Mouse (Mus musculus) granulocyte monocyte progenitor cell, adult 5-6 weeks (primary cell): ENCODE measurements around the gene Ankrd24. TPM values are rescaled to one million over a fixed set of nuclear protein-coding genes. Genes with fewer than 3 reads are reported as not detected.
"Not testable (repeated sequence)": the region's sequence is repeated elsewhere in the genome, so short reads cannot be mapped to it uniquely, and the experiment has no call there.

Experiments used
- ATAC-seq: replicated peaks from 2 replicates; pipeline ENCODE4 v1.8.0; 2016; ENCODE audit warnings: mild to moderate bottlenecking, moderate TSS enrichment, inconsistent platforms; ENCODE audit not compliant: poor library complexity, severe bottlenecking
- total RNA-seq, 2 experiments: library from RNA; stranded (forward) in 1 of 2; stranded (reverse) in 1 of 2; fragments of 200-712, 200-1000 nt in 1 of 2; fragments of >200 nt in 1 of 2; fragmentation: Nextera tagmentation in 1 of 2; gene quantifications; 2 replicates each; pipeline ENCODE4 v1.2.3; 2014 to 2017

Ankrd24 gene
- total RNA-seq, 2 experiments from 2014 or later, result 7.5 to 7.6 TPM

- peak; percentile 31 for ATAC-seq
These were observed 23.2 kb upstream of the Ankrd24 start for GRCm38 (mm10) chr10:81604968-81605665.

GRCm38 (mm10) chr10:81605666-81605973 lies 22.7 kb upstream of the Ankrd24 start:
- ATAC-seq, result no peak

DNA sequence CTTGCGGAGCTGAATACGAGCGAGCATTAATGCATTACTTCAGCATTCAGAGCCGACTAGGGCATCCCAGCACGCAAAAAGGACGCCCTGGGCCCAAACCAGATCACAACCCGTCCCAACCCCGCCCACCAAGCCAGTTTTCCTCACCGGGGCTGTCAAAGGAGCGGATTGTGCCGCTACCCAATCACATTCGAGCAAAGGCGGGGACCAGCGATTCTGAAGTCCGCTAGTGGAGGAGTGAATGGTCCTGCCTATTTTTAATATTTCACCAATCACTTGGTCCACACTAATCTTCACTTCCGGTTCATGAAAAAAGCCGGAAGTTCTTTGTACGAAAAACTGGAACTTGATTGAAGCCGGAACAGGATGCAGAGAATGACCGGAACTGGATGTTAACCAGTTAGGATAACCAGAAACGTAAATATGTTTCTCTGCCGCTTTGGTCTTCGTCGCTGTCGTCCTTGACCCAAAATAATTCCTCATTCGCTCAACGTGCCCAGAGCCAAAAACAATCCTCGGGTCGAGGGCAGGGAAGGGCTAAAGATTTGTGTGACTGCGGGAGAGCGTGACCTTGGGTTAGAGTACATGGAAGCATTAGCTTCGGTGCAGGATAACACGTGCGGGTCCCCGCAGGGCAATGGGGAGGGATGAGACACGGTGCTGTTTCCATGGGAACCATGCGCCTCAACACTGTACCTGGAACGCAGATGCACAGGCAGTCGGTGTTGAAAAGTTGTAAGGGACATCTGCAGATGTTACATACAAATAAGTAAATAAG lies 22.2 kb upstream of the Ankrd24 start, which contains the start of gene BC025920:
Gene BC025920 (plus strand): TSS at position 297 of the 778 bp plus-strand sequence.
- ATAC-seq, result peak; percentile 73

DNA sequence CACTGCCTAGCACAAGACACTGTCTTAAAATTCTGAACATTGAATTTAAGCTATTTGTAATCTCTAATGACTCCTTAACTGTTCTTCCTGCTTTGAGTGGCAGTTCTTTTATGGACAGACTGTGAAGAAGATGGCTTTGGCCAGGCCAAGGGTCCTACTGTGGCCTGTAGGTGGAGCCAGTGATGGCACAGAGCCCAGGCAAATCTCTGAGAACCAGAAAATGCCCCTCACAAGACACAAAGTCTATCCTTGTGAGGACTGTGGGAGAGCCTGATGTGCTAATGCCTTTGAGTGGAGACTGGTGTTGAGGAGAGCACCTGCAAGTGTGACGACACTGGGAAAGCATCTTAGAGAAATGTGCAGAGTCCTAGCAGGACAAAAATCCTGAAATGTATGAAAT lies 20.0 kb upstream of the Ankrd24 start:
- no peak for ATAC-seq

DNA sequence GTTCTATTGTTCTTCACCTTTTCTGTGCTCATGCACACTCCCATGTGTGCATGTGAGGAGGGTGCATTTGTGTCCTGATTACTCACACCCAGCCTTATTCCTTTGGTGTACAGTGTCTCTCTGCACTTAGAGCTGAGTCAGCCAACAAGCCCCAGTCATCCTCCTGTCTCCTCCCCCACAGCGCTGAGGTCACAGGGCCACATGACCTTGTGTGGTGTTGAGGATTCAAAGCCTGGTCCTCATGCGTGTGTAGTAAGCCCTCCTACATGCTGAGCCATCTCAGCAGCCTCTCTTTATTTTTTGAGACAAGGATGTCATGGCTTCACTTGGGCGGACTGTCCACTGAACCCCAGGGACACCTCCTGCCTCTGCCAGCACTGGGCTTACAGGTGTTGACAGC lies 15.6 kb upstream of the Ankrd24 start:
- ATAC-seq, result no peak

DNA sequence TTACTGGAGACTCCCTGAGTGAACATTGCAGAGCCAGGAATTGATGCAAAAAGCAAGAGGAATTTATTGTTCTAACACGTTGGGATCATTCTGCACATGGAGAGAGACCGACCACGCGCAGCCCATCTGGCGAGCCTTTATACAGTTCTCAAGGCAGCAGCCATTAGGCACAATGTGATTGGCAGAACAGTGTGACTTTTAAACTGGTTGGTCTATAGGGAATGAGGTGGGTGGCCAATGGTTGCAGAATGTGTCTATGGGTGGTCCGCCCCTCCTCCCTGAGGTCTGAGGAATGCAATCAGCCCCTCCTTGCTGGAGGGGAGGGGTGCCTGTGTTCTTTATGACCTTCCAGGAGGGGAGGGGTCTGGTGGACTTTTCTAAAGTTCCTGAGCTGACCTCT lies 12.9 kb upstream of the Ankrd24 start:
- ATAC-seq, result no peak

GRCm38 (mm10) chr10:81619976-81620375 lies 8.4 kb upstream of the Ankrd24 start:
- no peak for ATAC-seq

GRCm38 (mm10) chr10:81620786-81621185 lies 7.6 kb upstream of the Ankrd24 start:
- ATAC-seq, result no peak

DNA sequence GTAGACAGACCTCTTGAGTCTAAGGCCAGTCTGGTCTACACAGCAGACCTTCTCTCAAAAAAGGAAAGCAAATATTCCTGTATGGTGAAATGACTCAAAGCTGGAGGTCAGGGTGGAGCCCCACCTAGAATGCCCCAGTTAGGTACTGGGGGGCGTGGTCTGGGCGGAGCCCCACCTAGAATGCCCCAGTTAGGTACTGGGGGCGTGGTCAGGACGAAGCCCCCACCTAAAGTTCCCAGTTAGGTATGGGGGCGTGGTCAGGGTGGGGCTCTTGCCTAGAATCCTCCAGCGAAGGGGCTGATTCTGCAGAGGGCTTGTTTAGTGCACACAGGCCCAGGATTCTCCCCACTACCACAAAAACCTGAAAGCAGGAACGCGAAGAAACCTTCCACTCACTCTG lies 4.9 kb upstream of the Ankrd24 start:
- no peak for ATAC-seq

GRCm38 (mm10) chr10:81626101-81626993 lies 2.0 kb upstream of the Ankrd24 start:
- 0 out of 2 replicates have a peak, but pooled peaks have one; percentile 2 for ATAC-seq

- ATAC-seq, result peak; percentile 83
These were observed 1.1 kb upstream of the Ankrd24 start, which contains the start of gene Sirt6 for GRCm38 (mm10) chr10:81626994-81627835. Sirt6 (minus strand) TSS chr10:81627797.

DNA sequence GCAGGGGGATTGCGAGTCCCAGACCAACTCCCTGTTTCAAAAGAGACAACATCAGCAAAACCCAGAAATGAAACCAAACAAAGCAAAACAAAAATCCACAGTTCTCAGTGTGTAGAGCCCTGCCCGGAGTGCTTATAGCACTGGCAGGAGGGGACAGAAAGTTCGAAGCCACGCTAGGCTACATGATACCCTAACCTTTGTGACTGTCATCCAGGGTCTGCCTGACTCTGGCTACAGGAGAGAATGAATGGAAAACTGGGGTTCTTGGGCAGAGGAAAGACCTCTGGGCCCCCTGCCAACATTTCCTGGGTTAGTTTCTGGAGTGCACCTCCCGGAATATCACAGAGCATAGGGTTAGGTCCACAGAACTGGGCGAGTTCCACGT lies 512 bp upstream of the Ankrd24 start:
- ATAC-seq, result no peak; the same call in 1 of the 2 replicates

GRCm38 (mm10) chr10:81633253-81634099 lies 5.1 kb downstream of the Ankrd24 start:
- ATAC-seq, result peak; percentile 96

GRCm38 (mm10) chr10:81636338-81636737 lies 8.0 kb downstream of the Ankrd24 start:
- no peak for ATAC-seq

DNA sequence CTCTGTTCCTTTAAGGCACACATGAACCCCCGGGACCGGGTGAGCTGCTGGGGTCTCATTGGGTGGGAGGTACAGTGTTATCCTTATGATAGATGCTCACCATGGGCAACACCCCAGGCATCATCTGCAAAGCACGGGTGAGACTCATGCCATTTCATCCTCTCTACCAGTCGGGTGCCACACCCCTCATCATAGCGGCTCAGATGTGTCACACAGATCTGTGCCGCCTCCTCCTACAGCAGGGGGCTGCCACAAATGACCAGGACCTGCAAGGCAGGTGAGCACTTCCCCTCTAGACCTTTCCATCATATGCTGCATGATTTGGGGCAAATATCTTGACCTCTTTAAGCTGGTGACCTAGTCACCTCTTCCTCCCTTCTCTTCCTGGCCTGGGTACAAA lies 9.8 kb downstream of the Ankrd24 start:
- ATAC-seq, result no peak

DNA sequence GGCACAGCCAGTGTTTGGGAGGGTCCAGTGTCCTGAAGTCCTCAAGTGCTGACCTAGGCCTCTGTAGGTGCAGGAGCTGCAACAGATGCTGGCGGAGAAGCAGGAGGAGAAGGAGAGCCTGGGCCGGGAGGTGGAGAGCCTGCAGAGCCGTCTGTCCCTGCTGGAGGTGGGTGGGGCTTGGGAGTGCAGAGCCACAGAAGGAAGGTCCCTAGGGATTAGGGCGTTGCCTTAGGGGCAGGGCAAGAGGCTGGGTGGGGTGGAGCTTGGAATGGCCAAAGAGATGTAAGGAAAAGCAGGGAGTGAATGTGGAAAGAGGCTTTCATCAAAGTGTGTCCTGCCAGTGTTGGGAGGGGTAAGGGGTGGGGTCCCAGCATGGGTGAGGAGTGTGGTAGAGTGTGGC lies 12.5 kb downstream of the Ankrd24 start:
- ATAC-seq, result not testable (repeated sequence)

GRCm38 (mm10) chr10:81641566-81641965 lies 13.2 kb downstream of the Ankrd24 start:
- ATAC-seq, result no peak

DNA sequence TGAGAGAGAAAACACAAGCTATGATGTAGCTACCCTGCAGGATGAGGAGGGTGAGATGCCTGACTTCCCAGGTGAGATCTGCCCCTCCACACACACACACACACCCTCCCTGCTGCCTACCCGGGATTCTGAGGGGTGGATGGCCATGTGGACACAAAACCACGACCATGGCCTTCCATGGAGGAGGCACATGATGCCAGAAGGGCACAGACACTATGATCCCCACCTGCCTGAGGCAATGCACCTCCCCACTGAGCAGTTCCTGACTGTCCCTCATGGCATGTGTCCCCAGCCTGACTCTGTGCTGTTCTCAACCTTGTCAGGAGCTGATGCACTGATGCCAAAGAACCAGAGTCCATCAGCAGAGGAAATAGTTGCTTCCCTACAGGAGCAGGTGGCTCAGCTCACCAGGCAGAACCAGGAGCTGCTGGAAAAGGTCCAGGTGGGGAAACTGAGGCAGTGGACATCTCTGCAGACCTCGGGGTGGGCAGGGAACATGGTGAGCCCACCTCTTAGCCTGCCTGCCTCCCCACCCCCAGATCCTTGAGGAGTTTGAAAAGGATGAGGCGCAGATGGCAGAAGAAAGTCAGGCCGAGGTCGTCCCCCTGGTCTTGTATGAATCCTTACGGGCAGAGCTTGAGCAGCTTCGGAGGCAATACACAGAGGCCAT lies 13.8 kb downstream of the Ankrd24 start:
- no peak for ATAC-seq
